Mouse (Mus musculus) kidney, embryonic 16.5 days (tissue): ENCODE measurements around the gene Gm5767. TPM values are rescaled to one million over a fixed set of nuclear protein-coding genes. Genes with fewer than 3 reads are reported as not detected.

Source experiments
- ATAC-seq: fragments of 200-750 bp; cut with Nextera tagmentation; 2 replicates; pipeline ENCODE4 v1.8.0; 2017; ENCODE audit warnings: moderate TSS enrichment; ENCODE audit not compliant: low FRiP score, low TSS enrichment
- H3K27ac ChIP-seq: fragments of 300-500 bp; sonication (generic); 2 replicates; pipeline ENCODE4 v1.5.1; 2014; ENCODE audit warnings: low read length
- H3K27me3 ChIP-seq: fragments of 300-500 bp; sonication (generic); 2 replicates; pipeline ENCODE4 v1.6.1; 2014; ENCODE audit warnings: low read length, control low read depth, mixed read lengths; ENCODE audit not compliant: insufficient read depth
- H3K36me3 ChIP-seq: fragments of 300-500 bp; sonication (generic); 2 replicates; pipeline ENCODE4 v1.6.1; 2014; ENCODE audit warnings: low read length, control low read depth, mixed read lengths; ENCODE audit not compliant: insufficient read depth
- H3K4me1 ChIP-seq: fragments of 300-500 bp; sonication (generic); 2 replicates; pipeline ENCODE4 v1.6.1; 2014; ENCODE audit warnings: low read length, control low read depth, mixed read lengths; ENCODE audit not compliant: insufficient read depth
- H3K4me2 ChIP-seq: fragments of 300-500 bp; sonication (generic); replicated peaks from 2 replicates; pipeline ENCODE4 v1.6.1; 2014; ENCODE audit warnings: low read depth, low read length
- H3K4me3 ChIP-seq: fragments of 300-500 bp; sonication (generic); 2 replicates; pipeline ENCODE4 v1.5.1; 2014; ENCODE audit warnings: mild to moderate bottlenecking, low read length
- H3K9ac ChIP-seq: fragments of 300-500 bp; sonication (generic); replicated peaks from 2 replicates; pipeline ENCODE4 v1.6.1; 2014; ENCODE audit warnings: low read length
- H3K9me3 ChIP-seq: fragments of 300-500 bp; sonication (generic); 2 replicates; pipeline ENCODE4 v1.6.1; 2016; ENCODE audit warnings: low read length, control low read depth
- WGBS: fragments of 180-500 bp; shearing (Covaris S2); extraction: QIAGEN DNeasy Blood & Tissue Kit; methylation state at CpG from one replicate; pipeline ENCODE4 v1.1.7; 2014; 5-methylcytosine and 5-hydroxymethylcytosine counted together
- polyA plus RNA-seq: library from polyadenylated mRNA; unstranded; fragments of >200 nt; fragmentation: Nextera tagmentation; extraction: Ambion mirVana; gene quantifications from 2 replicates; pipeline ENCODE4 v1.2.1, GENCODE M21; 2015

Gm5767 gene
- polyA plus RNA-seq, 1 experiment from 2014 or later: not detected

GRCm38 (mm10) chr16:8675559-8675958 lies 5.0 kb upstream of the Gm5767 start:
- Histone ChIP-seq H3K27ac (no peak overlapping the region), H3K4me1 (peaks cover 13% of the 10 kb centered on the region), H3K4me2 (no peak overlapping the region), H3K9ac (no peak overlapping the region), H3K36me3 (no peaks in the 10 kb centered on the region), H3K4me3 (no peak overlapping the region), H3K27me3 (no peaks in the 10 kb centered on the region), H3K9me3 (no peaks in the 10 kb centered on the region)
- no peak for ATAC-seq
- 83% methylated on average over 8 of the region's 8 CpGs for WGBS

GRCm38 (mm10) chr16:8676228-8676627 lies 4.3 kb upstream of the Gm5767 start:
- H3K27ac ChIP-seq: no peak overlapping the region
- no peak overlapping the region for H3K4me3 ChIP-seq
- H3K27me3 ChIP-seq: no peaks in the 10 kb centered on the region
- H3K4me2 ChIP-seq: no peak overlapping the region
- no peaks in the 10 kb centered on the region for H3K9me3 ChIP-seq
- no peak overlapping the region for H3K9ac ChIP-seq
- 77% methylated on average over 2 of the region's 2 CpGs for WGBS
- ATAC-seq: no peak
- H3K4me1 ChIP-seq: peaks cover 6% of the 10 kb centered on the region
- H3K36me3 ChIP-seq: no peaks in the 10 kb centered on the region

- Histone ChIP-seq H3K4me2 (no peak overlapping the region), H3K36me3 (no peaks in the 10 kb centered on the region), H3K27me3 (no peaks in the 10 kb centered on the region), H3K27ac (no peak overlapping the region), H3K4me1 (peaks cover 6% of the 10 kb centered on the region), H3K9ac (no peak overlapping the region), H3K4me3 (no peak overlapping the region), H3K9me3 (no peaks in the 10 kb centered on the region)
- 54% methylated on average over 4 of the region's 4 CpGs for WGBS
- ATAC-seq: no peak
Measured at GRCm38 (mm10) chr16:8676800-8677199, 3.8 kb upstream of the Gm5767 start.

- H3K4me1 ChIP-seq: no peaks in the 10 kb centered on the region
- H3K4me2 ChIP-seq: no peak overlapping the region
- no peak for ATAC-seq
- no peak overlapping the region for H3K4me3 ChIP-seq
- H3K27ac ChIP-seq: no peak overlapping the region
- H3K9me3 ChIP-seq: no peaks in the 10 kb centered on the region
- H3K27me3 ChIP-seq: no peaks in the 10 kb centered on the region
- H3K36me3 ChIP-seq: no peaks in the 10 kb centered on the region
- no peak overlapping the region for H3K9ac ChIP-seq
- WGBS: 50% methylated on average over 5 of the region's 5 CpGs
Measured at GRCm38 (mm10) chr16:8678035-8678434, 2.5 kb upstream of the Gm5767 start.

- ATAC-seq: no peak
- no peaks in the 10 kb centered on the region for H3K27me3 ChIP-seq
Measured at GRCm38 (mm10) chr16:8678676-8679075, 1.9 kb upstream of the Gm5767 start.

GRCm38 (mm10) chr16:8679780-8680179 lies 790 bp upstream of the Gm5767 start:
- no peaks in the 10 kb centered on the region for H3K27me3 ChIP-seq
- WGBS: 78% methylated on average over 3 of the region's 3 CpGs
- no peaks in the 10 kb centered on the region for H3K4me1 ChIP-seq

More at GRCm38 (mm10) chr16:8678676-8679075, 1.9 kb upstream of the Gm5767 start:
- no peaks in the 10 kb centered on the region for H3K36me3 ChIP-seq
- H3K4me2 ChIP-seq: no peak overlapping the region
- WGBS: 88% methylated on average over 4 of the region's 4 CpGs
- H3K4me1 ChIP-seq: no peaks in the 10 kb centered on the region
- H3K9ac ChIP-seq: no peak overlapping the region
- no peaks in the 10 kb centered on the region for H3K9me3 ChIP-seq
- no peak overlapping the region for H3K4me3 ChIP-seq
- H3K27ac ChIP-seq: no peak overlapping the region

GRCm38 (mm10) chr16:8685087-8685486 lies 4.5 kb downstream of the Gm5767 start:
- Histone ChIP-seq H3K36me3 (peaks cover 12% of the 10 kb centered on the region), H3K9me3 (no peaks in the 10 kb centered on the region), H3K9ac (no peak overlapping the region), H3K27me3 (no peaks in the 10 kb centered on the region), H3K4me1 (no peaks in the 10 kb centered on the region), H3K4me3 (no peak overlapping the region), H3K27ac (no peak overlapping the region), H3K4me2 (no peak overlapping the region)
- no peak for ATAC-seq
- 46% methylated on average over 4 of the region's 4 CpGs for WGBS

More at GRCm38 (mm10) chr16:8679780-8680179, 790 bp upstream of the Gm5767 start:
- H3K27ac ChIP-seq: no peak overlapping the region
- no peaks in the 10 kb centered on the region for H3K36me3 ChIP-seq
- H3K9ac ChIP-seq: no peak overlapping the region
- ATAC-seq: no peak
- H3K9me3 ChIP-seq: no peaks in the 10 kb centered on the region
- H3K4me3 ChIP-seq: no peak overlapping the region
- H3K4me2 ChIP-seq: no peak overlapping the region

- ATAC-seq: peak; percentile 42; the same call in 1 of the 2 replicates
- no peaks in the 10 kb centered on the region for H3K9me3 ChIP-seq
- WGBS: 59% methylated on average over 7 of the region's 7 CpGs
- no peak overlapping the region for H3K4me2 ChIP-seq
- no peak overlapping the region for H3K4me3 ChIP-seq
- H3K27ac ChIP-seq: no peak overlapping the region
- no peaks in the 10 kb centered on the region for H3K4me1 ChIP-seq
- H3K36me3 ChIP-seq: peaks cover 22% of the 10 kb centered on the region
- no peaks in the 10 kb centered on the region for H3K27me3 ChIP-seq
- 0 out of 2 replicates have a peak overlapping the region, but pooled peaks have one; percentile 1 for H3K9ac ChIP-seq
Measured at GRCm38 (mm10) chr16:8686121-8686870, 5.7 kb downstream of the Gm5767 start.

GRCm38 (mm10) chr16:8686871-8687535 lies 6.4 kb downstream of the Gm5767 start:
- Histone ChIP-seq H3K27me3 (no peaks in the 10 kb centered on the region), H3K4me3 (no peak overlapping the region), H3K9me3 (no peaks in the 10 kb centered on the region), H3K9ac (no peak overlapping the region), H3K4me1 (no peaks in the 10 kb centered on the region), H3K36me3 (peaks cover 29% of the 10 kb centered on the region), H3K4me2 (no peak overlapping the region), H3K27ac (no peak overlapping the region)
- 84% methylated on average over 11 of the region's 11 CpGs for WGBS
- peak; percentile 39; the same call in 1 of the 2 replicates for ATAC-seq

GRCm38 (mm10) chr16:8687559-8688112 lies 7.1 kb downstream of the Gm5767 start:
- H3K36me3 ChIP-seq: peaks cover 36% of the 10 kb centered on the region
- H3K9ac ChIP-seq: no peak overlapping the region
- H3K4me1 ChIP-seq: no peaks in the 10 kb centered on the region
- no peak overlapping the region for H3K27ac ChIP-seq
- no peak overlapping the region for H3K4me2 ChIP-seq
- no peak for ATAC-seq
- H3K4me3 ChIP-seq: no peak overlapping the region
- no peaks in the 10 kb centered on the region for H3K9me3 ChIP-seq
- H3K27me3 ChIP-seq: no peaks in the 10 kb centered on the region
